Mouse (Mus musculus) liver, embryonic 14.5 days (tissue): Measurements from ENCODE around the gene Gpr173.

Experiments used
- CTCF ChIP-seq: IDR thresholded peaks from 2 replicates; pipeline ENCODE4 v1.5.1; 2016; ENCODE audit warnings: antibody characterized with exemption, low read depth, control low read depth
- EP300 ChIP-seq: IDR thresholded peaks from 2 replicates; pipeline ENCODE4 v1.6.1; 2016; ENCODE audit warnings: antibody characterized with exemption, low read depth

DNA sequence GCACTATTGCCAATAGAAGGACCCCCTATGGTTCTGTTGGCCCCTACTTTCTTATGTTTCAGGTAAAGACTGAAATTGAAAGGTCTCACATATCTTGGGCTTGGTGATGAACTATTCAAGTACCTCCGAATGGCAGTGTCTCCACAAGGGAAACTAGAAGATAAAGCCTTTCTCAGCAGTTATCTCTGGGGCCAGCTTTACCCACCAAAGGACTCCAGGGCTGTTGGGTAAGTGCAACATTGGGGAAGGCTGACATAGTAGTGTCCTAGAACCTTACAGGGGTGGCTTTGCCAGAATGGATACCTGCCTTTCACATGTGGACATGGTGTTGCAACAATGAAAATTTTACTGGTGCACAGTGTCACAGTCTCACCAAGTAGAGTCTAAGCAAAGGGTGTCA, 34.7 kb upstream of the Gpr173 start:
- TF ChIP-seq CTCF (no peak), EP300 (no peak)
